Mouse (Mus musculus): ENCODE results near the gene Pnliprp1. TPM values are rescaled to one million over a fixed set of nuclear protein-coding genes. Genes with fewer than 3 reads are reported as not detected.
A peak's percentile ranks its signal among the peaks of the same experiment; 100 is the strongest.

Gene Pnliprp1
- polyA plus RNA-seq, 1 experiment from 2014 or later, result 17.4 TPM

GRCm38 (mm10) chr19:58759423-58759822, 30.7 kb downstream of the Pnliprp1 start, which contains the start of gene Pnliprp2:
Gene Pnliprp2, plus strand, starts transcription at chr19:58759719.
- no peak within 1 kb of the TSS for H3K4me3 ChIP-seq (ENCODE audit: low read depth, low read length)
- TF ChIP-seq CTCF (IDR thresholded peaks at IDR 0.05; ENCODE audit: low read depth), result no peak
- no peaks in the 10 kb centered on the region for H3K27me3 ChIP-seq (replicated peaks; ENCODE audit: control insufficient read depth, insufficient read depth, low read length)
- peaks cover 13% of the 10 kb centered on the region; the same call in 1 of the 2 replicates for H3K4me1 ChIP-seq (replicated peaks; ENCODE audit: control insufficient read depth, insufficient read depth, low read length)
- no peak within 1 kb of the TSS; the same call in 1 of the 2 replicates for H3K9ac ChIP-seq (ENCODE audit: low read depth, low read length)
- H3K9me3 ChIP-seq (ENCODE audit: control insufficient read depth), result peaks cover 3% of the 10 kb centered on the region; the same call in 1 of the 2 replicates
- H3K4me2 ChIP-seq (replicated peaks; ENCODE audit: low read depth), result peak within 1 kb of the TSS; percentile 38
- no peaks in the 10 kb centered on the region for H3K36me3 ChIP-seq (ENCODE audit: control insufficient read depth, insufficient read depth)
- peak within 1 kb of the TSS; percentile 79 for H3K27ac ChIP-seq (ENCODE audit: low read depth, low read length)
- ATAC-seq, result peak; percentile 94
- WGBS, result 26% methylated on average over 9 of the region's 9 CpGs

- TF ChIP-seq CTCF (IDR thresholded peaks at IDR 0.05; ENCODE audit: low read depth), result no peak
- H3K27ac ChIP-seq (ENCODE audit: low read depth, low read length), result no peak overlapping the region
- H3K36me3 ChIP-seq (ENCODE audit: control insufficient read depth, insufficient read depth), result no peaks in the 10 kb centered on the region
- H3K4me2 ChIP-seq (replicated peaks; ENCODE audit: low read depth), result no peak overlapping the region; the same call in 1 of the 2 replicates
- 49% methylated on average over 6 of the region's 6 CpGs for WGBS
- no peak overlapping the region for H3K9ac ChIP-seq (ENCODE audit: low read depth, low read length)
- H3K4me1 ChIP-seq (replicated peaks; ENCODE audit: control insufficient read depth, insufficient read depth, low read length), result peaks cover 13% of the 10 kb centered on the region; the same call in 1 of the 2 replicates
- no peak for ATAC-seq
- no peaks in the 10 kb centered on the region for H3K9me3 ChIP-seq (ENCODE audit: control insufficient read depth)
- no peak overlapping the region for H3K4me3 ChIP-seq (ENCODE audit: low read depth, low read length)
- no peaks in the 10 kb centered on the region for H3K27me3 ChIP-seq (replicated peaks; ENCODE audit: control insufficient read depth, insufficient read depth, low read length)
Observed at GRCm38 (mm10) chr19:58762316-58762715, 33.6 kb downstream of the Pnliprp1 start.

GRCm38 (mm10) chr19:58762848-58763541, 34.3 kb downstream of the Pnliprp1 start:
- TF ChIP-seq CTCF (IDR thresholded peaks at IDR 0.05; ENCODE audit: low read depth), result peak; percentile 99
- Histone ChIP-seq H3K9ac (ENCODE audit: low read depth, low read length) (no peak overlapping the region), H3K4me2 (replicated peaks; ENCODE audit: low read depth) (no peak overlapping the region), H3K4me1 (replicated peaks; ENCODE audit: control insufficient read depth, insufficient read depth, low read length) (peaks cover 13% of the 10 kb centered on the region; the same call in 1 of the 2 replicates), H3K4me3 (ENCODE audit: low read depth, low read length) (no peak overlapping the region), H3K27me3 (replicated peaks; ENCODE audit: control insufficient read depth, insufficient read depth, low read length) (no peaks in the 10 kb centered on the region), H3K9me3 (ENCODE audit: control insufficient read depth) (no peaks in the 10 kb centered on the region), H3K36me3 (ENCODE audit: control insufficient read depth, insufficient read depth) (no peaks in the 10 kb centered on the region), H3K27ac (ENCODE audit: low read depth, low read length) (no peak overlapping the region)
- WGBS, result 24% methylated on average over 12 of the region's 12 CpGs
- peak; percentile 31; the same call in 1 of the 2 replicates for ATAC-seq

GRCm38 (mm10) chr19:58767329-58767728, 38.6 kb downstream of the Pnliprp1 start:
- no peaks in the 10 kb centered on the region for H3K9me3 ChIP-seq (ENCODE audit: control insufficient read depth)
- ATAC-seq, result no peak
- no peaks in the 10 kb centered on the region for H3K4me1 ChIP-seq (replicated peaks; ENCODE audit: control insufficient read depth, insufficient read depth, low read length)
- no peak for TF ChIP-seq CTCF (IDR thresholded peaks at IDR 0.05; ENCODE audit: low read depth)
- H3K36me3 ChIP-seq (ENCODE audit: control insufficient read depth, insufficient read depth), result no peaks in the 10 kb centered on the region
- 96% methylated on average over 6 of the region's 6 CpGs for WGBS
- H3K9ac ChIP-seq (ENCODE audit: low read depth, low read length), result no peak overlapping the region
- no peaks in the 10 kb centered on the region for H3K27me3 ChIP-seq (replicated peaks; ENCODE audit: control insufficient read depth, insufficient read depth, low read length)
- H3K4me3 ChIP-seq (ENCODE audit: low read depth, low read length), result no peak overlapping the region
- no peak overlapping the region for H3K4me2 ChIP-seq (replicated peaks; ENCODE audit: low read depth)
- H3K27ac ChIP-seq (ENCODE audit: low read depth, low read length), result no peak overlapping the region

GRCm38 (mm10) chr19:58776461-58776860, 47.8 kb downstream of the Pnliprp1 start:
- no peaks in the 10 kb centered on the region for H3K9me3 ChIP-seq (ENCODE audit: control insufficient read depth)
- no peaks in the 10 kb centered on the region for H3K36me3 ChIP-seq (ENCODE audit: control insufficient read depth, insufficient read depth)
- no peaks in the 10 kb centered on the region for H3K4me1 ChIP-seq (replicated peaks; ENCODE audit: control insufficient read depth, insufficient read depth, low read length)
- no peak overlapping the region for H3K4me2 ChIP-seq (replicated peaks; ENCODE audit: low read depth)
- WGBS, result 38% methylated on average over 5 of the region's 5 CpGs
- no peak overlapping the region for H3K4me3 ChIP-seq (ENCODE audit: low read depth, low read length)
- H3K9ac ChIP-seq (ENCODE audit: low read depth, low read length), result no peak overlapping the region
- no peak overlapping the region for H3K27ac ChIP-seq (ENCODE audit: low read depth, low read length)
- no peaks in the 10 kb centered on the region for H3K27me3 ChIP-seq (replicated peaks; ENCODE audit: control insufficient read depth, insufficient read depth, low read length)
- ATAC-seq, result no peak
- TF ChIP-seq CTCF (IDR thresholded peaks at IDR 0.05; ENCODE audit: low read depth), result no peak

- Histone ChIP-seq H3K4me2 (replicated peaks; ENCODE audit: low read depth) (no peak overlapping the region), H3K4me1 (replicated peaks; ENCODE audit: control insufficient read depth, insufficient read depth, low read length) (no peaks in the 10 kb centered on the region; the same call in 1 of the 2 replicates), H3K9me3 (ENCODE audit: control insufficient read depth) (no peaks in the 10 kb centered on the region), H3K36me3 (ENCODE audit: control insufficient read depth, insufficient read depth) (no peaks in the 10 kb centered on the region), H3K27ac (ENCODE audit: low read depth, low read length) (peak overlapping the region; percentile 71; the same call in 1 of the 2 replicates), H3K4me3 (ENCODE audit: low read depth, low read length) (no peak overlapping the region), H3K27me3 (replicated peaks; ENCODE audit: control insufficient read depth, insufficient read depth, low read length) (no peaks in the 10 kb centered on the region), H3K9ac (ENCODE audit: low read depth, low read length) (no peak overlapping the region)
- ATAC-seq, result no peak
- whole genome bisulfite sequencing, result 68% methylated on average over 4 of the region's 4 CpGs
- no peak for TF ChIP-seq CTCF (IDR thresholded peaks at IDR 0.05; ENCODE audit: low read depth)
Observed at GRCm38 (mm10) chr19:58781566-58781965, 52.9 kb downstream of the Pnliprp1 start.
